Mouse (Mus musculus) MEL (cell line): Measurements from ENCODE around the gene Arhgap33. TPM values are rescaled to one million over a fixed set of nuclear protein-coding genes. Genes with fewer than 3 reads are reported as not detected.

ENCODE experiments used
- DNase-seq: peaks from one replicate; pipeline ENCODE4 v3.0.0; 2011; ENCODE audit warnings: low read depth, low spot score
- H3K27ac ChIP-seq: 2 replicates; pipeline ENCODE4 v1.5.1; 2012; ENCODE audit warnings: low read depth, mild to moderate bottlenecking, control low read depth, low read length, moderate library complexity; ENCODE audit not compliant: control insufficient read depth
- H3K27me3 ChIP-seq, 2 experiments: fragments of 150-350 bp in 1 of 2; sonication (generic) in 1 of 2; 2 replicates each; pipeline ENCODE4 v1.6.1; 2012; ENCODE audit warnings: low read length in 2 of 2, mild to moderate bottlenecking in 2 of 2, improper control_type of control experiment in 1 of 2, moderate library complexity in 1 of 2; ENCODE audit not compliant: insufficient read depth in 2 of 2, control insufficient read depth in 1 of 2
- H3K36me3 ChIP-seq, 2 experiments: 2 replicates each; pipeline ENCODE4 v1.6.1; 2012 to 2014; ENCODE audit warnings: low read length in 2 of 2, improper control_type of control experiment in 1 of 2, inconsistent platforms in 1 of 2, mild to moderate bottlenecking in 1 of 2; ENCODE audit not compliant: insufficient read depth in 2 of 2, control insufficient read depth in 1 of 2
- H3K4me1 ChIP-seq, 2 experiments: fragments of 150-350 bp in 1 of 2; sonication (generic) in 1 of 2; 2 replicates each; pipeline ENCODE4 v1.6.1; 2012; ENCODE audit warnings: low read length in 2 of 2, improper control_type of control experiment in 1 of 2, mild to moderate bottlenecking in 1 of 2; ENCODE audit not compliant: insufficient read depth in 2 of 2, control insufficient read depth in 1 of 2
- H3K4me3 ChIP-seq, 2 experiments: fragments of 150-350 bp in 1 of 2; sonication (generic) in 1 of 2; 2 replicates each; pipeline ENCODE4 v1.5.1; 2012; ENCODE audit warnings: low read depth in 2 of 2, low read length in 2 of 2, mild to moderate bottlenecking in 2 of 2, moderate library complexity in 2 of 2, control low read depth in 1 of 2, improper control_type of control experiment in 1 of 2; ENCODE audit not compliant: control insufficient read depth in 1 of 2, insufficient read depth in 1 of 2
- H3K79me2 ChIP-seq: 2 replicates; pipeline ENCODE4 v1.6.1; 2012; ENCODE audit warnings: mild to moderate bottlenecking, low read length, moderate library complexity; ENCODE audit not compliant: control insufficient read depth, poor library complexity, insufficient read depth
- H3K9ac ChIP-seq: 2 replicates; pipeline ENCODE4 v1.6.1; 2012; ENCODE audit warnings: low read depth, mild to moderate bottlenecking, control low read depth, low read length, moderate library complexity; ENCODE audit not compliant: control insufficient read depth, poor library complexity, severe bottlenecking
- H3K9me3 ChIP-seq: fragments of 150-350 bp; sonication (generic); replicated peaks from 2 replicates; pipeline ENCODE4 v1.6.1; 2012; ENCODE audit warnings: mild to moderate bottlenecking, low read length, improper control_type of control experiment, moderate library complexity; ENCODE audit not compliant: insufficient read depth
- CHD2 ChIP-seq: IDR thresholded peaks from 2 replicates; pipeline ENCODE4 v1.6.1; 2011; ENCODE audit warnings: low read length, improper control_type of control experiment
- E2F4 ChIP-seq: IDR thresholded peaks from 2 replicates; pipeline ENCODE4 v1.6.1; 2011; ENCODE audit warnings: low read depth, low read length, improper control_type of control experiment, borderline replicate concordance
- ELF1 ChIP-seq: IDR thresholded peaks from 2 replicates; pipeline ENCODE4 v1.6.1; 2014; ENCODE audit warnings: low read depth, mild to moderate bottlenecking, inconsistent platforms, low read length, improper control_type of control experiment, moderate library complexity
- EP300 ChIP-seq, 2 experiments: IDR thresholded peaks; 2 replicates each; pipeline ENCODE4 v1.6.1; 2011; ENCODE audit warnings: improper control_type of control experiment in 2 of 2, low read length in 2 of 2, low read depth in 1 of 2, mild to moderate bottlenecking in 1 of 2
- ETS1 ChIP-seq: IDR thresholded peaks from 2 replicates; pipeline ENCODE4 v1.6.1; 2012; ENCODE audit warnings: low read depth, mild to moderate bottlenecking, inconsistent platforms, low read length, improper control_type of control experiment, moderate library complexity
- HCFC1 ChIP-seq: IDR thresholded peaks from 2 replicates; pipeline ENCODE4 v1.6.1; 2012; ENCODE audit warnings: low read depth, mild to moderate bottlenecking, inconsistent platforms, low read length, improper control_type of control experiment, moderate library complexity
- KAT2A ChIP-seq: conservative IDR thresholded peaks from 2 replicates; pipeline ENCODE4 v1.6.1; 2012; ENCODE audit warnings: low read depth, low read length, improper control_type of control experiment, inconsistent platforms
- MAFK ChIP-seq: IDR thresholded peaks from 2 replicates; pipeline ENCODE4 v1.6.1; 2011; ENCODE audit warnings: low read depth, mild to moderate bottlenecking, low read length, improper control_type of control experiment, borderline replicate concordance
- MAX ChIP-seq: IDR thresholded peaks from 2 replicates; pipeline ENCODE4 v1.6.1; 2011; ENCODE audit warnings: low read length, improper control_type of control experiment
- MAZ ChIP-seq: IDR thresholded peaks from 2 replicates; pipeline ENCODE4 v1.6.1; 2012; ENCODE audit warnings: low read depth, mild to moderate bottlenecking, inconsistent platforms, low read length, improper control_type of control experiment
- MEF2A ChIP-seq: IDR thresholded peaks from 2 replicates; pipeline ENCODE4 v1.6.1; 2014; ENCODE audit warnings: low read depth, mild to moderate bottlenecking, inconsistent platforms, low read length, improper control_type of control experiment; ENCODE audit not compliant: poor library complexity, insufficient replicate concordance, severe bottlenecking; ENCODE audit errors: extremely low read depth
- MXI1 ChIP-seq: IDR thresholded peaks from 2 replicates; pipeline ENCODE4 v1.6.1; 2011; ENCODE audit warnings: mild to moderate bottlenecking, low read depth, low read length, improper control_type of control experiment
- NELFE ChIP-seq: IDR thresholded peaks from 2 replicates; pipeline ENCODE4 v1.6.1; 2011; ENCODE audit warnings: low read depth, low read length, improper control_type of control experiment
- POLR2A ChIP-seq, 2 experiments: IDR thresholded peaks; 2 replicates each; pipeline ENCODE4 v1.6.1; 2011 to 2012; ENCODE audit warnings: low read length in 2 of 2, mild to moderate bottlenecking in 2 of 2, control low read depth in 1 of 2, improper control_type of control experiment in 1 of 2, low read depth in 1 of 2, moderate library complexity in 1 of 2; ENCODE audit not compliant: control insufficient read depth in 1 of 2, insufficient read depth in 1 of 2, poor library complexity in 1 of 2
- POLR2AphosphoS2 ChIP-seq: IDR thresholded peaks from 2 replicates; pipeline ENCODE4 v1.6.1; 2011; ENCODE audit warnings: low read length, improper control_type of control experiment
- POLR2AphosphoS5 ChIP-seq: IDR thresholded peaks from 2 replicates; pipeline ENCODE4 v1.6.1; 2012; ENCODE audit warnings: low read depth, borderline replicate concordance, mild to moderate bottlenecking, inconsistent platforms, low read length, moderate library complexity, mixed read lengths
- RAD21 ChIP-seq: IDR thresholded peaks from 2 replicates; pipeline ENCODE4 v1.6.1; 2011; ENCODE audit warnings: mild to moderate bottlenecking, low read depth, low read length, improper control_type of control experiment
- SIN3A ChIP-seq: IDR thresholded peaks from 2 replicates; pipeline ENCODE4 v1.6.1; 2012; ENCODE audit warnings: low read length, improper control_type of control experiment, inconsistent platforms
- SMC3 ChIP-seq: IDR thresholded peaks from 2 replicates; pipeline ENCODE4 v1.6.1; 2011; ENCODE audit warnings: low read depth, low read length, improper control_type of control experiment
- TAL1 ChIP-seq: IDR thresholded peaks from 2 replicates; pipeline ENCODE4 v1.6.1; 2012; ENCODE audit warnings: mild to moderate bottlenecking, inconsistent platforms, low read length, moderate library complexity, mixed read lengths
- TBP ChIP-seq: IDR thresholded peaks from 2 replicates; pipeline ENCODE4 v1.8.0; 2011; ENCODE audit warnings: low read depth, low read length, improper control_type of control experiment
- TCF12 ChIP-seq: IDR thresholded peaks from 2 replicates; pipeline ENCODE4 v1.6.1; 2014; ENCODE audit warnings: low read depth, mild to moderate bottlenecking, inconsistent platforms, low read length, improper control_type of control experiment, moderate library complexity
- USF1 ChIP-seq: IDR thresholded peaks from 2 replicates; pipeline ENCODE4 v1.6.1; 2014; ENCODE audit warnings: low read depth, mild to moderate bottlenecking, inconsistent platforms, low read length, improper control_type of control experiment, moderate library complexity
- ZMIZ1 ChIP-seq: IDR thresholded peaks from 2 replicates; pipeline ENCODE4 v1.6.1; 2012; ENCODE audit warnings: low read depth, mild to moderate bottlenecking, inconsistent platforms, low read length, improper control_type of control experiment, moderate library complexity
- polyA plus RNA-seq, 2 experiments: library from polyadenylated mRNA; stranded (reverse) in 1 of 2; unstranded in 1 of 2; fragments of >175 nt in 1 of 2; fragments of >200 nt in 1 of 2; gene quantifications; 2 replicates each; pipeline versions ENCODE4 v1.2.1 to v1.2.4; 2012; ENCODE audit warnings: low replicate concordance in 2 of 2, low read depth in 1 of 2; ENCODE audit not compliant: insufficient read length in 2 of 2, insufficient read depth in 1 of 2, missing spikeins in 1 of 2
- total RNA-seq: library from RNA; depleted of rRNA; stranded (reverse); fragments of 300-350 nt; gene quantifications from 2 replicates; pipeline ENCODE4 v1.2.3, GENCODE M21; 2012

Arhgap33 gene
- total and polyA plus RNA-seq, 3 experiments, result 1.8 to 22.3 TPM; not detected in 1

GRCm38 (mm10) chr7:30553021-30553589 lies 18.2 kb upstream of the Arhgap33 start (continued):
- TF ChIP-seq EP300 (IDR thresholded peaks at IDR 0.05; ENCODE audit: low read depth in 1 of 2, low read length in 2 of 2) (peak in 1 of 2 experiments; percentile 14; a peak in 1 of 4 replicates), KAT2A (no peak), ETS1 (no peak)

GRCm38 (mm10) chr7:30552102-30553020 lies 17.5 kb upstream of the Arhgap33 start, which contains the start of the genes Hspb6 and Proser3:
TSS of gene Hspb6 (plus strand) at chr7:30552178.
TSS of gene Proser3 (minus strand) at chr7:30552299.
- peak; percentile 99 for DNase-seq
- Histone ChIP-seq H3K27me3 (no peaks in the 10 kb centered on the region), H3K36me3 (peaks cover 0 to 5% of the 10 kb centered on the region in 2 experiments; a peak in 2 of 4 replicates), H3K4me1 (peaks cover 0 to 5% of the 10 kb centered on the region in 2 experiments; a peak in 1 of 4 replicates), H3K4me3 (peak within 1 kb of the TSS; percentile 71 to 78), H3K27ac (peak within 1 kb of the TSS; percentile 93), H3K9ac (peak within 1 kb of the TSS; percentile 84), H3K79me2 (peaks cover 2% of the 10 kb centered on the region; the same call in 1 of the 2 replicates), H3K9me3 (no peaks in the 10 kb centered on the region)
- TF ChIP-seq ELF1 (peak; percentile 15; the same call in 1 of the 2 replicates), HCFC1 (peak; percentile 64), ZMIZ1 (peak; percentile 99), SIN3A (peak; percentile 54), CHD2 (peak; percentile 28; the same call in 1 of the 2 replicates), USF1 (no peak), POLR2AphosphoS5 (peak; percentile 92; the same call in 1 of the 2 replicates), TBP (peak; percentile 97), ETS1 (peak; percentile 27; the same call in 1 of the 2 replicates), SMC3 (no peak), MAFK (no peak), NELFE (peak; percentile 99), TAL1 (no peak), RAD21 (no peak), MEF2A (no peak), POLR2AphosphoS2 (peak; percentile 98), MXI1 (peak; percentile 47), TCF12 (peak; percentile 40), POLR2A (IDR thresholded peaks at IDR 0.05; ENCODE audit: control insufficient read depth in 1 of 2, insufficient read depth in 1 of 2, low read depth in 1 of 2, low read length in 2 of 2, poor library complexity in 1 of 2) (peak; percentile 59 to 99), E2F4 (peak; percentile 9; the same call in 1 of the 2 replicates), MAX (peak; percentile 38; the same call in 1 of the 2 replicates), MAZ (no peak)
